Mouse (Mus musculus): ENCODE data around the gene Tanc2. TPM values are rescaled to one million over a fixed set of nuclear protein-coding genes. Genes with fewer than 3 reads are reported as not detected.

Gene Tanc2
- polyA plus RNA-seq, 1 experiment, result 1.3 TPM

GRCm38 (mm10) chr11:105978634-105979033 lies 388.8 kb downstream of the Tanc2 start:
- H3K27ac ChIP-seq (ENCODE audit: insufficient read depth, low read length), result no peak overlapping the region
- TF ChIP-seq CTCF (IDR thresholded peaks at IDR 0.05; ENCODE audit: extremely low read depth, insufficient read depth, insufficient read length, insufficient replicate concordance) (no peak), POLR2A (IDR thresholded peaks at IDR 0.05; ENCODE audit: low read depth, low read length) (no peak)
- H3K36me3 ChIP-seq (ENCODE audit: control insufficient read depth, insufficient read depth, low read length), result no peaks in the 10 kb centered on the region
- H3K4me3 ChIP-seq (ENCODE audit: extremely low read depth, insufficient read depth, insufficient read length), result no peak overlapping the region
- no peaks in the 10 kb centered on the region for H3K4me1 ChIP-seq (ENCODE audit: control insufficient read depth, insufficient read depth, insufficient read length)
- 44% methylated on average over 5 of the region's 5 CpGs for WGBS
- no peaks in the 10 kb centered on the region for H3K27me3 ChIP-seq (ENCODE audit: control insufficient read depth, insufficient read depth, low read length)
- no peak for DNase-seq (ENCODE audit: low read depth in 1 of 2, low spot score in 2 of 2)

Other genes starting within 250 kb of the Tanc2 start
- not detected in 2 replicates for gene March10, start 133.3 kb upstream of the Tanc2 start, polyA plus RNA-seq (2012; rRNA removed)

All from spleen, adult 2 months (tissue).